Mouse (Mus musculus) monocyte, adult 2 months (primary cell): ENCODE results near the gene Bhlhe40.

Experiments
- DNase-seq, 2 experiments: peaks; one replicate each; pipeline ENCODE4 v3.0.0; 2022; ENCODE audit warnings: low spot score in 2 of 2, low read depth in 1 of 2

The Bhlhe40 gene

DNA sequence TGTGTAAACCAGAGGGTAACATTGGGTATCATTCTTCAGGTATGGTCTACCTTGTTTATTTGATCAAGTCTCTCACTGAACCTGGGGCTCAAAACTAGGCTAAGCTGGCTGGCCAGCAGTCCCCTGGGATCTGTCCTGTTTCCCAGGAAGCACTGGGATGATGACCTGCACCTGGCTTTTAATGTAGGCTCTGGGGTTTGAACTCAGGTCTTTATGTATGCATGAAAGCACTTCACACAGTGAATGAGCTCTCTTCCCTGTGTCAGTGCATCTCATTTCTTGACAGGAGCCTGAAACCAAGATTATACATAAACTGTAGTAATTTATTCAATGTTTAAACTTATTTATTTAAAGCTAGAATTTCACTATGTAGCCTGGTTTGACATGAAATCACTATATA lies 51.7 kb downstream of the Bhlhe40 start:
- DNase-seq, result no peak

DNA sequence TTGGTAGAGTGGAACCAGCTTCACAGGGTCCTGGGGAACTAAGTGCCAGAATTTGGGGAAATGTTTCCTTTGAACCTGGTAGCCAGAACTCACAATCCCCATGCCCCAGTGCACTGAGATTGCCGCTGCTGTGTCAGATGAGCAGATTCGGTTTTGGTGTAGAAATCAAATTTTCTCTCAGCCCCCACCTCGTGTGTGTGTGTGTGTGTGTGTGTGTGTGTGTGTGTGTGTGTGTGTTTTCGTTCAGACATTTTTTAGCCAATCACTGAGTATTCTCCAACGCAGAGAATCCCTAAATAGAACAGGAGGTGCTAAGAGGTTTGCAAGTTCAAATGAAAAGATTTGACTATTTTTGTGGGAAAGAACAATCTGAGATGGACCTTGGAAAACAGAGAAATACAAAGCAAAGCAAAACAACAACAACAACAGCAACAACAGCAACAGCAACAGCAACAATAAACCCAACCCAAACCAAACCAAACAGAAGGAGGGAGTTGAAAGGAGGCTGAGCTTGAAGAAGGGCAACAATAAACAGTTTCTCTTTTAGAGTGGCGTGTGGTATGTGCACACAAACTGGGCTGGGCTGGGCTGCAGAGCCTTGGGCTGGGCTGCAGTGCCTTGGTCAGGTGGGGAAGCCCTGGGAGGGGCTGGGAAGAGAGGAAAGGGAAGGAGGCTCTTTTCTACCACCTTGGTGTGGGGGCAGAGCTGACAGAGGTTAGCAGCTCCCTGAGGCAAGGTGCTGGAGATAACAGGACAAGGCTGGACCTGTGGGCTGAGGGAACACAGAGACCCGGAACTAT lies 52.9 kb downstream of the Bhlhe40 start:
- DNase-seq, result no peak
